Mouse (Mus musculus) WW6 (cell line): ENCODE data around the gene Msantd1.

Experiments
- DNase-seq: peaks from one replicate; pipeline ENCODE4 v3.0.0-alpha.2; 2013; ENCODE audit warnings: low read depth, low spot score

The Msantd1 gene

DNA sequence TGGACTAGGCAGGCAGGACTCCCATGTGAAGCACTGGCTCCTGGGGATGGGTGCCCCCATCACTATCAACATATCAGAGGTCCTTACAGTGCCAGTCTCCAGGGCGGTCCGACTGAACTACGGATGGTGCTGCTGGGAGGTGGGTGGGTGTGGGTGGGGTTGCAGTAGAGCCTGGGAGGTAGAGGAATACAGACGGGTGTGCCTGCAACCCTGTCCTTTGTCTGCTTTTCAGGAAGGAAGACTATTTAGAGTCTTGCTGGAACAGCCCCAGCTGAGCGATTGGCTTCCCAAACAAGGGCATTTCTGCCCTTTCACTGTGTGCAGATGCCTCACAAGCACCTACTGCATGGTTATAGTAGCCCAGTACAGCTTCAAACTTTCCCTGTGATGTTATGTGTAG is 60.6 kb downstream of the Msantd1 start:
- no peak for DNase-seq

DNA sequence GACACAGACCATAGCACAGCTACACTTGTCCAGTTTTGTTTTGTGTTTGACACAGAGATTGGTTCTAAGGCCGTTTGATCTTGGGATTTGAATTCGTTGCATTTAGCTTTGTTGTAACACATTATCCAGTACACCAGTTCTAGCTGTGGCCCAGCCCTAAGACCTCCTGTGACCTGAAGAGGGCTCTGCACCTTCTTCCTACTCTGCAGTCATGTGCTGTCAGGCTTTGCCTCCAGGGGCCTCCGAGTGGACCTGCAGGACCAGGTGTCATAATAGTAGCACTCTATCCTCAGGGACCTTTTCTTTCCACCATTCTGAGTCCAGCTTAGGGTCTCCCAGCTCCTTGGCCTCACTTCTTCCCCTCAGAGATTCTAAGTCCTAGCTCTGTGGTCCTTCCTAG is 64.7 kb downstream of the Msantd1 start:
- no peak for DNase-seq
